Mouse (Mus musculus): ENCODE data around the gene Cdh12. TPM values are rescaled to one million over a fixed set of nuclear protein-coding genes. Genes with fewer than 3 reads are reported as not detected.

Gene Cdh12
- total and polyA plus RNA-seq, 3 experiments: 0.13 to 0.16 TPM; not detected in 1

GRCm38 (mm10) chr15:20682719-20683118, 233.7 kb downstream of the Cdh12 start:
- Histone ChIP-seq H3K9me3 (replicated peaks; ENCODE audit: low read length) (peaks cover 6% of the 10 kb centered on the region), H3K4me3 (replicated peaks in 1 of 3; ENCODE audit: low read depth in 2 of 3, low read length in 2 of 3, poor library complexity in 1 of 3) (no peak overlapping the region), H3K27me3 (replicated peaks) (no peaks in the 10 kb centered on the region), H3K4me2 (ENCODE audit: insufficient read depth, low read depth, poor library complexity, severe bottlenecking) (no peak overlapping the region), H3K9ac (ENCODE audit: insufficient read depth, low read depth) (no peak overlapping the region), H3K27ac (ENCODE audit: insufficient read depth, low read depth) (no peak overlapping the region), H3K4me1 (ENCODE audit: control insufficient read depth in 1 of 2, insufficient read depth in 2 of 2) (no peaks in the 10 kb centered on the region), H3K36me3 (replicated peaks in 1 of 2; ENCODE audit: control insufficient read depth in 1 of 2, insufficient read depth in 1 of 2, low read length in 1 of 2) (no peaks in the 10 kb centered on the region), H3K79me2 (replicated peaks; ENCODE audit: control insufficient read depth, extremely low read depth, insufficient read depth, poor library complexity, severe bottlenecking) (no peaks in the 10 kb centered on the region)
- in situ Hi-C loops (cut with MboI; ENCODE audit: low pct_ligation_motif_present, low pct_unique_long_range_greater_than_20kb, low sequenced_read_pairs) (no loop called here), dilution Hi-C loops (cut with MboI; ENCODE audit: extremely low pct_ligation_motif_present, extremely low pct_unique_long_range_greater_than_20kb, low sequenced_read_pairs) (no loop called here)
- TF ChIP-seq JUN (IDR thresholded peaks at IDR 0.05; ENCODE audit: insufficient read depth, low read depth, low read length) (no peak), RAD21 (IDR thresholded peaks at IDR 0.05; ENCODE audit: low read depth, low read length) (no peak), POLR2A (IDR thresholded peaks at IDR 0.05; ENCODE audit: low read depth, low read length) (no peak), GABPA (IDR thresholded peaks at IDR 0.05; ENCODE audit: insufficient replicate concordance, low read depth, low read length) (no peak), CHD1 (IDR thresholded peaks at IDR 0.05; ENCODE audit: low read depth, low read length) (no peak)
- no peak for DNase-seq (ENCODE audit: extremely low read depth)

GRCm38 (mm10) chr15:20684200-20684599, 235.1 kb downstream of the Cdh12 start:
- Histone ChIP-seq H3K4me1 (ENCODE audit: control insufficient read depth in 1 of 2, insufficient read depth in 2 of 2) (no peaks in the 10 kb centered on the region), H3K36me3 (replicated peaks in 1 of 2; ENCODE audit: control insufficient read depth in 1 of 2, insufficient read depth in 1 of 2, low read length in 1 of 2) (no peaks in the 10 kb centered on the region), H3K9me3 (replicated peaks; ENCODE audit: low read length) (peaks cover 6% of the 10 kb centered on the region), H3K9ac (ENCODE audit: insufficient read depth, low read depth) (no peak overlapping the region), H3K4me2 (ENCODE audit: insufficient read depth, low read depth, poor library complexity, severe bottlenecking) (no peak overlapping the region), H3K4me3 (replicated peaks in 1 of 3; ENCODE audit: low read depth in 2 of 3, low read length in 2 of 3, poor library complexity in 1 of 3) (no peak overlapping the region), H3K27me3 (replicated peaks) (no peaks in the 10 kb centered on the region), H3K27ac (ENCODE audit: insufficient read depth, low read depth) (no peak overlapping the region), H3K79me2 (replicated peaks; ENCODE audit: control insufficient read depth, extremely low read depth, insufficient read depth, poor library complexity, severe bottlenecking) (no peaks in the 10 kb centered on the region)
- no peak for TF ChIP-seq MXI1 (IDR thresholded peaks at IDR 0.05; ENCODE audit: low read depth, low read length)
- no peak for TF ChIP-seq TBP (conservative IDR thresholded peaks at IDR 0.05; ENCODE audit: low read depth, low read length)
- no peak for TF ChIP-seq JUND (conservative IDR thresholded peaks at IDR 0.05; ENCODE audit: low read depth, low read length)
- TF ChIP-seq CTCF (conservative IDR thresholded peaks at IDR 0.05 in 1 of 2, IDR thresholded peaks at IDR 0.05 in 1 of 2; ENCODE audit: low read depth in 2 of 2, low read length in 2 of 2): no peak
- TF ChIP-seq MEF2A (IDR thresholded peaks at IDR 0.05; ENCODE audit: borderline replicate concordance, low read depth, low read length): no peak
- dilution Hi-C loops (cut with MboI; ENCODE audit: extremely low pct_ligation_motif_present, extremely low pct_unique_long_range_greater_than_20kb, low sequenced_read_pairs): no loop called here
- no peak for DNase-seq (ENCODE audit: extremely low read depth)
- in situ Hi-C loops (cut with MboI; ENCODE audit: low pct_ligation_motif_present, low pct_unique_long_range_greater_than_20kb, low sequenced_read_pairs): no loop called here

GRCm38 (mm10) chr15:20696229-20696628, 247.2 kb downstream of the Cdh12 start:
- Histone ChIP-seq H3K27ac (ENCODE audit: insufficient read depth, low read depth) (no peak overlapping the region), H3K9ac (ENCODE audit: insufficient read depth, low read depth) (no peak overlapping the region), H3K36me3 (replicated peaks in 1 of 2; ENCODE audit: control insufficient read depth in 1 of 2, insufficient read depth in 1 of 2, low read length in 1 of 2) (no peaks in the 10 kb centered on the region), H3K79me2 (replicated peaks; ENCODE audit: control insufficient read depth, extremely low read depth, insufficient read depth, poor library complexity, severe bottlenecking) (no peaks in the 10 kb centered on the region), H3K27me3 (replicated peaks) (no peaks in the 10 kb centered on the region), H3K9me3 (replicated peaks; ENCODE audit: low read length) (peaks cover 18% of the 10 kb centered on the region), H3K4me1 (ENCODE audit: control insufficient read depth in 1 of 2, insufficient read depth in 2 of 2) (no peaks in the 10 kb centered on the region), H3K4me2 (ENCODE audit: insufficient read depth, low read depth, poor library complexity, severe bottlenecking) (no peak overlapping the region), H3K4me3 (replicated peaks in 1 of 3; ENCODE audit: low read depth in 2 of 3, low read length in 2 of 3, poor library complexity in 1 of 3) (no peak overlapping the region)
- no peak for DNase-seq (ENCODE audit: extremely low read depth)
- in situ Hi-C loops (cut with MboI; ENCODE audit: low pct_ligation_motif_present, low pct_unique_long_range_greater_than_20kb, low sequenced_read_pairs): no loop called here
- dilution Hi-C loops (cut with MboI; ENCODE audit: extremely low pct_ligation_motif_present, extremely low pct_unique_long_range_greater_than_20kb, low sequenced_read_pairs): no loop called here
- no peak for TF ChIP-seq MEF2A (IDR thresholded peaks at IDR 0.05; ENCODE audit: borderline replicate concordance, low read depth, low read length)
- TF ChIP-seq RCOR1 (conservative IDR thresholded peaks at IDR 0.05; ENCODE audit: low read depth, low read length): no peak
- no peak for TF ChIP-seq CHD2 (IDR thresholded peaks at IDR 0.05; ENCODE audit: low read length)
- TF ChIP-seq JUN (IDR thresholded peaks at IDR 0.05; ENCODE audit: insufficient read depth, low read depth, low read length): no peak
- peak; percentile 89 for TF ChIP-seq MAFK (IDR thresholded peaks at IDR 0.05; ENCODE audit: insufficient replicate concordance, low read length)
- TF ChIP-seq ZNF384 (IDR thresholded peaks at IDR 0.05; ENCODE audit: low read depth, low read length): no peak
- no peak for TF ChIP-seq ZC3H11A (IDR thresholded peaks at IDR 0.05; ENCODE audit: low read depth, low read length)
